Mouse (Mus musculus) skeletal muscle tissue, adult 2 months (tissue): Measurements from ENCODE around the gene Cald1.
A peak's percentile ranks its signal among the peaks of the same experiment; 100 is the strongest.

Experiments used
- DNase-seq: peaks from one replicate; pipeline ENCODE4 v3.0.0-alpha.2; 2012; ENCODE audit warnings: low read depth, low spot score

Cald1 gene

GRCm38 (mm10) chr6:34598121-34599065 lies at the start of gene Cald1:
Gene Cald1 (plus strand): TSS chr6:34598500.
- DNase-seq, result no peak

- DNase-seq, result peak; percentile 30
These were observed 49.3 kb upstream of the Cald1 start for GRCm38 (mm10) chr6:34549017-34549416.

GRCm38 (mm10) chr6:34552489-34553157 lies 45.7 kb upstream of the Cald1 start:
- no peak for DNase-seq

- DNase-seq, result no peak
These were observed 43.9 kb upstream of the Cald1 start for GRCm38 (mm10) chr6:34554291-34554997.

- DNase-seq, result no peak
These were observed 38.8 kb upstream of the Cald1 start for GRCm38 (mm10) chr6:34559521-34559920.

GRCm38 (mm10) chr6:34565176-34565880 lies 33.0 kb upstream of the Cald1 start:
- peak; percentile 21 for DNase-seq

GRCm38 (mm10) chr6:34567298-34567697 lies 31.0 kb upstream of the Cald1 start:
- DNase-seq, result no peak

- DNase-seq, result no peak
These were observed 18.7 kb upstream of the Cald1 start for GRCm38 (mm10) chr6:34579504-34580068.

- no peak for DNase-seq
These were observed 14.9 kb upstream of the Cald1 start for GRCm38 (mm10) chr6:34583365-34583764.

- DNase-seq, result no peak
These were observed 10.2 kb upstream of the Cald1 start for GRCm38 (mm10) chr6:34588066-34588465.

GRCm38 (mm10) chr6:34590716-34591115 lies 7.6 kb upstream of the Cald1 start:
- DNase-seq, result no peak

GRCm38 (mm10) chr6:34593353-34593752 lies 4.9 kb upstream of the Cald1 start:
- DNase-seq, result no peak

- no peak for DNase-seq
These were observed 984 bp upstream of the Cald1 start for GRCm38 (mm10) chr6:34597316-34597715.

GRCm38 (mm10) chr6:34599171-34599570 lies 871 bp downstream of the Cald1 start:
- no peak for DNase-seq

- DNase-seq, result no peak
These were observed 1.4 kb downstream of the Cald1 start for GRCm38 (mm10) chr6:34599631-34600111.

GRCm38 (mm10) chr6:34600850-34601249 lies 2.5 kb downstream of the Cald1 start:
- no peak for DNase-seq

- no peak for DNase-seq
These were observed 3.8 kb downstream of the Cald1 start for GRCm38 (mm10) chr6:34602091-34602490.

- no peak for DNase-seq
These were observed 8.1 kb downstream of the Cald1 start for GRCm38 (mm10) chr6:34606407-34606806.

- no peak for DNase-seq
These were observed 10.3 kb downstream of the Cald1 start for GRCm38 (mm10) chr6:34608603-34609002.

GRCm38 (mm10) chr6:34609892-34610829 lies 11.9 kb downstream of the Cald1 start:
- DNase-seq, result peak; percentile 81
